Comparison of ENCODE assay signal across 10 mouse cellular contexts in genomic region chr6:114891771-114892170, GRCm38 (mm10).
A peak's percentile ranks its signal among the peaks of the same experiment; 100 is the strongest.
DNase-seq lines count a peak whose midpoint lies in the region; ATAC-seq and TF ChIP-seq lines count a peak whose summit lies in the region.
"Had no signal": no experiment of that assay in that cellular context is flagged by ENCODE, and none has a peak within 500 bp of the region (broad histone marks: within the 10 kb centered on the region; RNA-seq: fewer than 3 reads in every experiment).

No protein-coding gene starts in this region.

- peaks cover 93% of the 10 kb centered on the region for H3K4me1 ChIP-seq in heart, embryonic 12.5 days (replicated peaks)
- H3K4me1 ChIP-seq in lung, embryonic 14.5 days (ENCODE audit: insufficient read depth): peaks cover 65% of the 10 kb centered on the region
- H3K4me1 ChIP-seq in hindbrain, embryonic 16.5 days (ENCODE audit: control insufficient read depth, insufficient read depth, low read depth, low read length): peaks cover 45% of the 10 kb centered on the region
- H3K4me1 ChIP-seq in neural tube, embryonic 15.5 days: peaks cover 70% of the 10 kb centered on the region

- no peak overlapping the region for H3K4me3 ChIP-seq in heart, embryonic 12.5 days
- no peak overlapping the region for H3K4me3 ChIP-seq in lung, embryonic 14.5 days (ENCODE audit: low read depth, low read length)
- H3K4me3 ChIP-seq in hindbrain, embryonic 16.5 days (ENCODE audit: low read length): no peak overlapping the region
- no peak overlapping the region for H3K4me3 ChIP-seq in neural tube, embryonic 15.5 days (replicated peaks)
- H3K4me3 ChIP-seq: erythroblast, embryonic 14.5 days had no signal

- H3K27ac ChIP-seq in heart, embryonic 12.5 days (ENCODE audit: poor library complexity, severe bottlenecking): peak overlapping the region; percentile 68
- peak overlapping the region; percentile 80 for H3K27ac ChIP-seq in lung, embryonic 14.5 days (ENCODE audit: low read depth)
- peak overlapping the region; percentile 82 for H3K27ac ChIP-seq in hindbrain, embryonic 16.5 days (ENCODE audit: low read depth, low read length)
- H3K27ac ChIP-seq in neural tube, embryonic 15.5 days (replicated peaks): peak overlapping the region; percentile 69

- no peaks in the 10 kb centered on the region for H3K27me3 ChIP-seq in heart, embryonic 12.5 days (replicated peaks)
- no peaks in the 10 kb centered on the region for H3K27me3 ChIP-seq in lung, embryonic 14.5 days (ENCODE audit: insufficient read depth, low read length)
- no peaks in the 10 kb centered on the region for H3K27me3 ChIP-seq in hindbrain, embryonic 16.5 days (replicated peaks; ENCODE audit: control insufficient read depth, insufficient read depth, low read length)
- no peaks in the 10 kb centered on the region for H3K27me3 ChIP-seq in neural tube, embryonic 15.5 days (replicated peaks)

- H3K4me2 ChIP-seq in heart, embryonic 12.5 days: no peak overlapping the region
- H3K4me2 ChIP-seq in lung, embryonic 14.5 days: no peak overlapping the region
- peak overlapping the region; percentile 42 for H3K4me2 ChIP-seq in hindbrain, embryonic 16.5 days (ENCODE audit: low read length)
- peak overlapping the region; percentile 29; the same call in 1 of the 2 replicates for H3K4me2 ChIP-seq in neural tube, embryonic 15.5 days

- 67% methylated on average over 12 of the region's 12 CpGs for WGBS in heart, embryonic 12.5 days
- 47% methylated on average over 12 of the region's 12 CpGs for WGBS in lung, embryonic 14.5 days
- 42% methylated on average over 12 of the region's 12 CpGs for WGBS in hindbrain, embryonic 16.5 days
- 59% methylated on average over 12 of the region's 12 CpGs for WGBS in neural tube, embryonic 15.5 days

- peak overlapping the region; percentile 37; the same call in 1 of the 2 replicates for H3K9ac ChIP-seq in heart, embryonic 12.5 days
- H3K9ac ChIP-seq in lung, embryonic 14.5 days: peak overlapping the region; percentile 29; the same call in 1 of the 2 replicates
- peak overlapping the region; percentile 28; the same call in 1 of the 2 replicates for H3K9ac ChIP-seq in hindbrain, embryonic 16.5 days (ENCODE audit: low read depth, low read length)
- H3K9ac ChIP-seq in neural tube, embryonic 15.5 days (replicated peaks): no peak overlapping the region

- DNase-seq in heart, postnatal 4 days: no peak
- no peak for DNase-seq in lung, embryonic 14.5 days
- no peak for DNase-seq in lung, postnatal 10 days
- no peak for DNase-seq in yolk sac, embryonic 10.5 days (ENCODE audit: low spot score)
- no peak for DNase-seq in layer of hippocampus, adult 18-20 months (ENCODE audit: low spot score in 2 of 2)

- no peak for ATAC-seq in heart, embryonic 12.5 days (ENCODE audit: insufficient number of reproducible peaks, low FRiP score)
- no peak for ATAC-seq in lung, embryonic 14.5 days (ENCODE audit: insufficient read depth)
- no peak for ATAC-seq in hindbrain, embryonic 16.5 days
- no peak for ATAC-seq in neural tube, embryonic 15.5 days (ENCODE audit: low FRiP score)
- ATAC-seq: intestine, embryonic 16.5 days had no signal

- H3K9me3 ChIP-seq in heart, embryonic 12.5 days (replicated peaks): no peaks in the 10 kb centered on the region; the same call in 1 of the 2 replicates
- no peaks in the 10 kb centered on the region for H3K9me3 ChIP-seq in lung, embryonic 14.5 days (ENCODE audit: low read depth, low read length)
- H3K9me3 ChIP-seq in hindbrain, embryonic 16.5 days (ENCODE audit: control insufficient read depth, low read length): no peaks in the 10 kb centered on the region
- no peaks in the 10 kb centered on the region for H3K9me3 ChIP-seq in neural tube, embryonic 15.5 days (replicated peaks)

- no peak for TF ChIP-seq CTCF in lung, embryonic 14.5 days (IDR thresholded peaks at IDR 0.05; ENCODE audit: low read depth)

- H3K36me3 ChIP-seq in heart, embryonic 12.5 days: peaks cover 28% of the 10 kb centered on the region
- H3K36me3 ChIP-seq in lung, embryonic 14.5 days (ENCODE audit: insufficient read depth): peaks cover 38% of the 10 kb centered on the region
- no peaks in the 10 kb centered on the region for H3K36me3 ChIP-seq in hindbrain, embryonic 16.5 days (ENCODE audit: control insufficient read depth, insufficient read depth, low read length)
- no peaks in the 10 kb centered on the region for H3K36me3 ChIP-seq in neural tube, embryonic 15.5 days

Comparison
In these comparisons a context has a peak if more than half of its experiments do, and no peak if none do; other contexts are left out.
1. H3K4me2 ChIP-seq: peak in hindbrain, embryonic 16.5 days (single experiment) and neural tube, embryonic 15.5 days (single experiment); none in heart, embryonic 12.5 days (single experiment) and lung, embryonic 14.5 days (single experiment).
2. Peak in every context shown above with its lines, with median percentiles within 50 percentile points of each other: H3K27ac ChIP-seq.